Mouse (Mus musculus): ENCODE data around the gene Spint1.

Gene Spint1

DNA sequence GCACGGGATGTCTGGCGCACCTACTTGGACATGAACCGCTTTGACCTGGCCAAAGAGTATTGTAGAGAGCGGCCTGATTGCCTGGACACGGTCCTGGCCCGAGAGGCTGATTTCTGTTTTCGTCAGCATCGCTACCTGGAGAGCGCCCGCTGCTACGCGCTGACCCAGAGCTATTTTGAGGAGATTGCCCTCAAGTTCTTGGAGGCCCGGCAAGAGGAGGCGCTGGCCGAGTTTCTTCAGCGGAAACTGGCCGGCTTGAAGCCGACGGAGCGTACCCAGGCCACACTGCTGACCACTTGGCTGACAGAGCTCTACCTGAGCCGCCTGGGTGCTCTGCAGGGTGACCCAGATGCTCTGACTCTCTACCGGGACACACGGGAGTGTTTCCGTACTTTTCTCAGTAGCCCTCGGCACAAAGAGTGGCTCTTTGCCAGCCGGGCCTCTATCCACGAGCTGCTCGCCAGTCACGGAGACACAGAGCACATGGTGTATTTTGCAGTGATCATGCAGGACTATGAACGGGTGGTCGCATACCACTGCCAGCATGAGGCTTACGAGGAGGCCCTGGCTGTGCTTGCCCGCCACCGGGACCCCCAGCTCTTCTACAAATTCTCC is 56.7 kb downstream of the Spint1 start:
- DNase-seq (ENCODE audit: low spot score) = no peak

GRCm38 (mm10) chr2:119294411-119294810 is 57.2 kb downstream of the Spint1 start:
- no peak for DNase-seq (ENCODE audit: low spot score)

- no peak for DNase-seq (ENCODE audit: low spot score)
These were observed 59.6 kb downstream of the Spint1 start for GRCm38 (mm10) chr2:119296756-119297155.

DNA sequence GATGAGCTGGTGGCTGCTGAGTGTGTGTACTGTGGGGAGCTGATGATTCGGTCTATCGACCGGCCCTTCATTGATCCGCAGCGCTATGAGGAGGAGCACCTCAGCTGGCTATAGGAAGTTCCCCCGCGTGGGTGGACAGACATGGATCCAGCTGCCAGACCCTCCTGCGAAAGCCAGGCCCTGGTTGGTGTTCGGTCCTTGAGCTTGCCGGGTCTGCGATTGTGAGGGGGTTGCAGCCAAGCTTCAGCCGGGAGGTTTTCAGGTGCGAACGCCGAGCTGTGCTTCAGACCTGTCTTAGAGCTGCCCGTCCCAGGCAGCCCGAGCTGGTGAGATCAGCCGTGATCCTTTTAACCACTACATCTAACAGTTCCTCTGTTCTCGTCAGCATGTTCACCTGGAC is 60.3 kb downstream of the Spint1 start:
- no peak for DNase-seq (ENCODE audit: low spot score)

- peak; percentile 44 for DNase-seq (ENCODE audit: low spot score)
These were observed 61.2 kb downstream of the Spint1 start for GRCm38 (mm10) chr2:119298330-119298729.

DNA sequence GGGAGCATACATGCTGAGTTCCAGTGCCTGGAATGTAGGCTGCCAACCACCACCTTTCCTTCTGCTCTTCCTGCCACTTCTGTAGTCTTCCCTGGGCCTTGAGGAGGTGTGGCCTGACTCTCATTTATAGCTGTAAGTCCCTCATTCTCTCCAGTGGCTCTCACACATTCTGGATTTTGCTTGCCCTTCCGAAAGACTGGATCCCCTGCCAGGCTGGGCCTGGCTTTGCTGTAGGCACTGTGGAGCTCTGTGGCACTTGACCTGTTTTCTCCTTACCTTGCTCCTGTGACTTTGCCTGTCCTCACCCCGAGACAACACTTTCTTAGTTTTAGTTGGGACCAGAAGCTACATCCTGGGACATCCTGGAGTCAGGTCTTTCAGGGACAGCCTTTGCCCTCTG is 61.7 kb downstream of the Spint1 start:
- no peak for DNase-seq (ENCODE audit: low spot score)

Data from urinary bladder, postnatal 25 days (tissue).